ENCODE assay signal across 10 mouse cellular contexts in the genomic region with DNA sequence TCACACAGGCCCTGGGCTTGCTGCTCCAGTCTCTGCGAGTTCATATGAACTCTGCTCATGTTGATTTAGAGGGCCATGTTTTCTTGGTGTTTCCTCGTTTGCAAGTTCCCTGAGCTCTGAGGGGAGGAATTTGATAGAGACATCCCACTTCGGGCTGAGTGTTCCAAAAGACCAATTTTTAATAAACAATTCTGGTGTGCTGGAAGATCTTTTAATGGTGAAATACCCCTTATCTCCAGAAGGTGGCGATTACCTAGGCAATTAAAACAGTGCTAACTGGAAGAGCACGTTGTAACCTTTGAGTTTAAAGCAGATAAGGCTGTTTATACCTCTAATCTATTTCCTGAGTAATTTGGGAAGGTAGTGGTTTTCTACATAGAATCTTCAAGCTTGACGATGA. TPM values are rescaled to one million over a fixed set of nuclear protein-coding genes. Genes with fewer than 3 reads are reported as not detected.
A peak's percentile ranks its signal among the peaks of the same experiment; 100 is the strongest.
DNase-seq lines count a peak whose midpoint lies in the region; ATAC-seq and TF ChIP-seq lines count a peak whose summit lies in the region.
"Had no signal": no experiment of that assay in that cellular context is flagged by ENCODE, and none has a peak within 500 bp of the region (broad histone marks: within the 10 kb centered on the region; RNA-seq: fewer than 3 reads in every experiment).

No protein-coding gene starts in this region.

- no peak overlapping the region for H3K27ac ChIP-seq in heart, embryonic 11.5 days (ENCODE audit: low read depth, low read length)
- no peak overlapping the region for H3K27ac ChIP-seq in lung, embryonic 14.5 days (ENCODE audit: low read depth)
- H3K27ac ChIP-seq: liver, embryonic 15.5 days had no signal

- H3K9ac ChIP-seq in heart, embryonic 11.5 days (ENCODE audit: low read depth, low read length): no peak overlapping the region
- no peak overlapping the region for H3K9ac ChIP-seq in lung, embryonic 14.5 days
- H3K9ac ChIP-seq: liver, embryonic 15.5 days had no signal

- peaks cover 4% of the 10 kb centered on the region; the same call in 1 of the 2 replicates for H3K4me1 ChIP-seq in heart, embryonic 11.5 days (ENCODE audit: control insufficient read depth, insufficient read depth, low read length)
- H3K4me1 ChIP-seq in lung, embryonic 14.5 days (ENCODE audit: insufficient read depth): no peaks in the 10 kb centered on the region

- no peaks in the 10 kb centered on the region for H3K9me3 ChIP-seq in heart, embryonic 11.5 days (replicated peaks; ENCODE audit: control insufficient read depth, low read length)
- H3K9me3 ChIP-seq in lung, embryonic 14.5 days (ENCODE audit: low read depth, low read length): no peaks in the 10 kb centered on the region
- H3K9me3 ChIP-seq: liver, embryonic 15.5 days had no signal

- no peaks in the 10 kb centered on the region for H3K36me3 ChIP-seq in heart, embryonic 11.5 days (ENCODE audit: control insufficient read depth, insufficient read depth, low read length)
- no peaks in the 10 kb centered on the region for H3K36me3 ChIP-seq in lung, embryonic 14.5 days (ENCODE audit: insufficient read depth)
- H3K36me3 ChIP-seq: liver, embryonic 15.5 days had no signal

- H3K4me2 ChIP-seq in heart, embryonic 11.5 days: no peak overlapping the region
- H3K4me2 ChIP-seq in lung, embryonic 14.5 days: no peak overlapping the region
- H3K4me2 ChIP-seq: liver, embryonic 15.5 days had no signal

- H3K27me3 ChIP-seq in heart, embryonic 11.5 days (ENCODE audit: control insufficient read depth, insufficient read depth, low read length): no peaks in the 10 kb centered on the region
- H3K27me3 ChIP-seq in lung, embryonic 14.5 days (ENCODE audit: insufficient read depth, low read length): no peaks in the 10 kb centered on the region
- H3K27me3 ChIP-seq: liver, embryonic 15.5 days had no signal

- WGBS in heart, embryonic 11.5 days (ENCODE audit: insufficient replicate concordance): 26% methylated on average over 6 of the region's 6 CpGs
- WGBS in lung, embryonic 14.5 days: 12% methylated on average over 6 of the region's 6 CpGs

- no peak overlapping the region for H3K4me3 ChIP-seq in heart, embryonic 11.5 days (ENCODE audit: low read depth, low read length)
- no peak overlapping the region for H3K4me3 ChIP-seq in lung, embryonic 14.5 days (ENCODE audit: low read depth, low read length)
- H3K4me3 ChIP-seq: liver, embryonic 15.5 days had no signal

- ATAC-seq in heart, embryonic 11.5 days (replicated peaks; ENCODE audit: insufficient number of reproducible peaks, low FRiP score, low TSS enrichment): no peak
- no peak for ATAC-seq in lung, embryonic 14.5 days (ENCODE audit: insufficient read depth)

- TF ChIP-seq CTCF in lung, embryonic 14.5 days (IDR thresholded peaks at IDR 0.05; ENCODE audit: low read depth): peak; percentile 71

- peak; percentile 52 for DNase-seq in heart, adult 11 months
- peak; percentile 76 for DNase-seq in lung, embryonic 14.5 days
- no peak for DNase-seq in lung, postnatal 4 days
- DNase-seq in c-Kit-positive CD71-negative TER-119-negative erythroid progenitor cells, embryonic 14.5 days (ENCODE audit: low read depth): peak; percentile 33
- peak; percentile 75 for DNase-seq in retina, embryonic 14.5 days (ENCODE audit: low spot score)
- DNase-seq in gastrocnemius, postnatal 4 days (ENCODE audit: low spot score in 2 of 2): no peak
- DNase-seq in urinary bladder, postnatal 4 days (ENCODE audit: low spot score in 2 of 2): no peak
- DNase-seq: gastrocnemius, postnatal 25 days had no signal

RNA-seq across cellular contexts. Expression of a gene that starts 4.0 kb away (rescaled TPM):
- polyA plus RNA-seq in heart, embryonic 11.5 days (2014; fragmentation: Nextera tagmentation; extraction: Ambion mirVana): 10.6 and 13.1 TPM in 2 replicates
- 15.9 and 17.7 TPM in 2 replicates for polyA plus RNA-seq in lung, embryonic 14.5 days (2014; fragmentation: Nextera tagmentation; extraction: Ambion mirVana)
- 1 to 10 TPM; 3.6 to 4.7 TPM for total RNA-seq in gastrocnemius, postnatal 4 days (2021)

RNA-seq across cellular contexts. Expression of a gene that starts 29.6 kb away (rescaled TPM):
- 0.93 and 1.1 TPM in 2 replicates for polyA plus RNA-seq in heart, embryonic 11.5 days (2014; fragmentation: Nextera tagmentation; extraction: Ambion mirVana)
- 4.4 and 6.0 TPM in 2 replicates for polyA plus RNA-seq in lung, embryonic 14.5 days (2014; fragmentation: Nextera tagmentation; extraction: Ambion mirVana)
- total RNA-seq in gastrocnemius, postnatal 4 days (2021): 10 to 100 TPM; 12.2 to 12.9 TPM

Comparison
In these comparisons a context has a peak if more than half of its experiments do, and no peak if none do; other contexts are left out.
1. DNase-seq: peak in heart, adult 11 months (single experiment), lung, embryonic 14.5 days (single experiment), c-Kit-positive CD71-negative TER-119-negative erythroid progenitor cells, embryonic 14.5 days (single experiment) and retina, embryonic 14.5 days (single experiment); none in lung, postnatal 4 days (0 of 2), gastrocnemius, postnatal 4 days (0 of 2) and urinary bladder, postnatal 4 days (0 of 2).